Mouse (Mus musculus) heart, postnatal 0 days (tissue): ENCODE measurements around the gene Pde4dip.

Experiments
- CTCF ChIP-seq: IDR thresholded peaks from 2 replicates; pipeline ENCODE4 v1.5.1; 2016; ENCODE audit warnings: antibody characterized with exemption, control low read depth, low read depth
- EP300 ChIP-seq: IDR thresholded peaks from 2 replicates; pipeline ENCODE4 v1.6.1; 2016; ENCODE audit warnings: antibody characterized with exemption, low read depth

GRCm38 (mm10) chr3:97868024-97868689 lies 20.4 kb downstream of the Pde4dip start:
- no peak for TF ChIP-seq EP300
- TF ChIP-seq CTCF: no peak
